8 mouse cellular contexts compared by ENCODE assay signal in genomic region chr6:127989624-127990212, GRCm38 (mm10).
DNase-seq lines count a peak whose midpoint lies in the region; ATAC-seq and TF ChIP-seq lines count a peak whose summit lies in the region.
"Had no signal": no experiment of that assay in that cellular context is flagged by ENCODE, and none has a peak within 500 bp of the region (broad histone marks: within the 10 kb centered on the region; RNA-seq: fewer than 3 reads in every experiment).

No protein-coding gene starts in this region.

- H3K4me3 ChIP-seq in embryonic facial prominence, embryonic 13.5 days: no peak overlapping the region
- H3K4me3 ChIP-seq in heart, embryonic 10.5 days: peak overlapping the region; percentile 22
- H3K4me3 ChIP-seq in kidney, embryonic 14.5 days (ENCODE audit: low read length): no peak overlapping the region
- no peak overlapping the region for H3K4me3 ChIP-seq in limb, embryonic 14.5 days (replicated peaks; ENCODE audit: low read length)
- H3K4me3 ChIP-seq: megakaryocyte, embryonic 14.5 days had no signal

- H3K27me3 ChIP-seq in embryonic facial prominence, embryonic 13.5 days: no peaks in the 10 kb centered on the region
- no peaks in the 10 kb centered on the region for H3K27me3 ChIP-seq in heart, embryonic 10.5 days (ENCODE audit: insufficient read depth, poor library complexity, severe bottlenecking)
- no peaks in the 10 kb centered on the region for H3K27me3 ChIP-seq in kidney, embryonic 14.5 days (ENCODE audit: control insufficient read depth, insufficient read depth, low read length)
- no peaks in the 10 kb centered on the region for H3K27me3 ChIP-seq in limb, embryonic 14.5 days (ENCODE audit: control insufficient read depth, insufficient read depth, low read length)
- H3K27me3 ChIP-seq: megakaryocyte, embryonic 14.5 days had no signal

- peaks cover 12% of the 10 kb centered on the region; the same call in 1 of the 2 replicates for H3K36me3 ChIP-seq in embryonic facial prominence, embryonic 13.5 days
- H3K36me3 ChIP-seq in heart, embryonic 10.5 days: peaks cover 10% of the 10 kb centered on the region
- no peaks in the 10 kb centered on the region for H3K36me3 ChIP-seq in kidney, embryonic 14.5 days (ENCODE audit: control insufficient read depth, insufficient read depth, low read length)
- peaks cover 8% of the 10 kb centered on the region; the same call in 1 of the 2 replicates for H3K36me3 ChIP-seq in limb, embryonic 14.5 days (ENCODE audit: control insufficient read depth, insufficient read depth, low read length)

- no peak for TF ChIP-seq POLR2A in limb, embryonic 14.5 days (IDR thresholded peaks at IDR 0.05; ENCODE audit: borderline replicate concordance, extremely low read depth, insufficient read depth, insufficient read length)

- H3K9me3 ChIP-seq in embryonic facial prominence, embryonic 13.5 days: no peaks in the 10 kb centered on the region
- no peaks in the 10 kb centered on the region for H3K9me3 ChIP-seq in heart, embryonic 10.5 days
- H3K9me3 ChIP-seq in kidney, embryonic 14.5 days (ENCODE audit: control insufficient read depth, low read length): no peaks in the 10 kb centered on the region
- no peaks in the 10 kb centered on the region for H3K9me3 ChIP-seq in limb, embryonic 14.5 days (ENCODE audit: control insufficient read depth, low read length)
- H3K9me3 ChIP-seq: megakaryocyte, embryonic 14.5 days had no signal

- ATAC-seq in embryonic facial prominence, embryonic 13.5 days (ENCODE audit: insufficient number of reproducible peaks, insufficient read depth, low FRiP score, low TSS enrichment, low read depth): peak; percentile 56; the same call in 1 of the 2 replicates
- ATAC-seq in kidney, embryonic 14.5 days (ENCODE audit: low FRiP score, low TSS enrichment): peak; percentile 41; the same call in 1 of the 2 replicates
- peak; percentile 90 for ATAC-seq in limb, embryonic 14.5 days (ENCODE audit: low FRiP score, low read depth)

- H3K4me2 ChIP-seq in embryonic facial prominence, embryonic 13.5 days: no peak overlapping the region
- no peak overlapping the region for H3K4me2 ChIP-seq in kidney, embryonic 14.5 days (replicated peaks; ENCODE audit: low read depth, low read length)
- H3K4me2 ChIP-seq in limb, embryonic 14.5 days (replicated peaks; ENCODE audit: low read depth, low read length, severe bottlenecking): no peak overlapping the region

- no peak overlapping the region for H3K27ac ChIP-seq in embryonic facial prominence, embryonic 13.5 days
- peak overlapping the region; percentile 85 for H3K27ac ChIP-seq in heart, embryonic 10.5 days
- H3K27ac ChIP-seq in kidney, embryonic 14.5 days (ENCODE audit: low read depth, low read length): no peak overlapping the region
- H3K27ac ChIP-seq in limb, embryonic 14.5 days (replicated peaks; ENCODE audit: low read depth, low read length): no peak overlapping the region

- DNase-seq in cerebellum, adult 11-12 months: peak; percentile 93
- no peak for DNase-seq in heart, embryonic 10.5 days (ENCODE audit: low spot score)
- DNase-seq in limb, embryonic 14.5 days (ENCODE audit: low spot score): peak; percentile 83
- DNase-seq in right cerebral cortex, postnatal 14 days: peak; percentile 75
- DNase-seq in spleen, adult 18-20 months: no peak

- WGBS in embryonic facial prominence, embryonic 13.5 days: 63% methylated on average over 11 of the region's 11 CpGs
- WGBS in heart, embryonic 10.5 days: 39% methylated on average over 11 of the region's 11 CpGs
- 62% methylated on average over 11 of the region's 11 CpGs for WGBS in kidney, embryonic 14.5 days
- WGBS in limb, embryonic 14.5 days: 64% methylated on average over 11 of the region's 11 CpGs

- peaks cover 43% of the 10 kb centered on the region for H3K4me1 ChIP-seq in embryonic facial prominence, embryonic 13.5 days
- H3K4me1 ChIP-seq in heart, embryonic 10.5 days: peaks cover 98% of the 10 kb centered on the region
- H3K4me1 ChIP-seq in kidney, embryonic 14.5 days (ENCODE audit: control insufficient read depth, insufficient read depth, low read length): no peaks in the 10 kb centered on the region
- peaks cover 12% of the 10 kb centered on the region for H3K4me1 ChIP-seq in limb, embryonic 14.5 days (ENCODE audit: control insufficient read depth, insufficient read depth, low read length)

- no peak overlapping the region for H3K9ac ChIP-seq in embryonic facial prominence, embryonic 13.5 days
- no peak overlapping the region for H3K9ac ChIP-seq in kidney, embryonic 14.5 days (ENCODE audit: low read depth, low read length)
- no peak overlapping the region for H3K9ac ChIP-seq in limb, embryonic 14.5 days (ENCODE audit: low read depth, low read length, severe bottlenecking)

Comparison
In these comparisons a context has a peak if more than half of its experiments do, and no peak if none do; other contexts are left out.
1. DNase-seq: peak in cerebellum, adult 11-12 months (single experiment), limb, embryonic 14.5 days (single experiment) and right cerebral cortex, postnatal 14 days (single experiment); none in heart, embryonic 10.5 days (single experiment) and spleen, adult 18-20 months (0 of 2).
2. Peak in every context shown above with its lines, with median percentiles within 50 percentile points of each other: ATAC-seq.